Mouse (Mus musculus) Patski (cell line): ENCODE data around the gene Ubtd1. TPM values are rescaled to one million over a fixed set of nuclear protein-coding genes. Genes with fewer than 3 reads are reported as not detected.

Experiments used
- ATAC-seq: fragments of 100-300 bp; one replicate; pipeline ENCODE4 v1.8.0; 2021
- CTCF ChIA-PET: fragments of 350-600 bp; sonication (Branson Sonifier 250); formaldehyde crosslinking; loops from one replicate; lab custom pipeline; 2022; ENCODE audit warnings: inconsistent platforms; lab: Charles Lee
- POLR2A ChIA-PET: fragments of 350-600 bp; sonication (Branson Sonifier 250); formaldehyde crosslinking; loops from one replicate; lab custom pipeline; 2022; ENCODE audit warnings: antibody characterized with exemption, inconsistent platforms; lab: Charles Lee
- DNase-seq: peaks from one replicate; pipeline ENCODE4 v3.0.0-alpha.2; 2011; ENCODE audit warnings: low read depth, low spot score
- H3K27me3 ChIP-seq: fragments of 371-371 bp; one replicate; pipeline ENCODE4 v1.5.1; 2021
- CTCF ChIP-seq: fragments of 100-300 bp; IDR thresholded peaks from one replicate; pipeline ENCODE4 v1.5.1; 2021
- in situ Hi-C: fragments of 300-500 bp; cut with MboI; formaldehyde crosslinking; loops from 3 replicates; pipeline ENCODE4 v1.11.1; 2018; ENCODE audit warnings: low pct_unique_long_range_greater_than_20kb, mixed read lengths
- polyA plus RNA-seq: library from polyadenylated mRNA; unstranded; gene quantifications from one replicate; pipeline ENCODE4 v1.2.3, GENCODE M21; 2021

Gene Ubtd1
- polyA plus RNA-seq, 1 experiment from 2014 or later, result 45.0 TPM

- no peaks in the 10 kb centered on the region for H3K27me3 ChIP-seq
- no peak for TF ChIP-seq CTCF
- in situ Hi-C loops, result no loop called here
- DNase-seq (no peak), ATAC-seq (no peak)
- ChIA-PET CTCF (interaction anchor here (1.1 to 3.5 kb wide), 8 partner anchors 8 to 61 kb away, joined by 3 to 20 read pairs (median 4); no protein-coding TSS in a partner anchor), POLR2A (interaction anchor here (0.5 kb wide), 1 partner anchor 318 kb away, joined by 3 read pairs; no protein-coding TSS in a partner anchor)
Measured at GRCm38 (mm10) chr19:41973891-41974794, 7.4 kb upstream of the Ubtd1 start.

- H3K27me3 ChIP-seq, result no peaks in the 10 kb centered on the region
- DNase-seq (no peak), ATAC-seq (peak; percentile 1)
- CTCF ChIA-PET, result interaction anchor here (1.1 to 3.2 kb wide), 3 partner anchors 46 to 86 kb away, joined by 3 to 19 read pairs (median 9); partner anchors contain the start of gene Ankrd2
- POLR2A ChIA-PET, result interaction anchor here (0.6 to 1.5 kb wide), 6 partner anchors 9 to 1065 kb away, joined by 3 to 4 read pairs (median 3); no protein-coding TSS in a partner anchor
- in situ Hi-C loops, result no loop called here
- no peak for TF ChIP-seq CTCF
Measured at GRCm38 (mm10) chr19:41980422-41980818, 1.1 kb upstream of the Ubtd1 start.

GRCm38 (mm10) chr19:41980819-41981594 lies 556 bp upstream of the Ubtd1 start, which contains the start of gene Mms19:
Gene Mms19 (minus strand): TSS chr19:41981157.
- in situ Hi-C loops, result no loop called here
- no peak for TF ChIP-seq CTCF
- POLR2A ChIA-PET, result interaction anchor here (0.6 to 3.1 kb wide), 8 partner anchors 8 to 45 kb away, joined by 3 to 15 read pairs (median 4); no protein-coding TSS in a partner anchor
- ATAC-seq, result peak; percentile 82
- DNase-seq, result peak; percentile 88
- H3K27me3 ChIP-seq, result no peaks in the 10 kb centered on the region
- CTCF ChIA-PET, result interaction anchor here (1.1 to 3.5 kb wide), 6 partner anchors 38 to 86 kb away, joined by 3 to 25 read pairs (median 9); partner anchors contain the start of gene Ankrd2

GRCm38 (mm10) chr19:41981931-41982790 lies 598 bp downstream of the Ubtd1 start:
- ATAC-seq (peak; percentile 2), DNase-seq (no peak)
- no peak for TF ChIP-seq CTCF
- POLR2A ChIA-PET, result interaction anchor here (0.8 to 3.1 kb wide), 4 partner anchors 16 to 44 kb away, joined by 3 to 15 read pairs (median 5); no protein-coding TSS in a partner anchor
- no peaks in the 10 kb centered on the region for H3K27me3 ChIP-seq
- in situ Hi-C loops, result no loop called here
- CTCF ChIA-PET, result interaction anchor here (0.7 to 3.5 kb wide), 8 partner anchors 8 to 84 kb away, joined by 3 to 25 read pairs (median 6); partner anchors contain the start of gene Ankrd2

GRCm38 (mm10) chr19:41982791-41983150 lies 1.2 kb downstream of the Ubtd1 start:
- in situ Hi-C loops, result no loop called here
- ATAC-seq (no peak), DNase-seq (no peak)
- ChIA-PET POLR2A (interaction anchor here (0.8 to 3.1 kb wide), 4 partner anchors 16 to 44 kb away, joined by 3 to 15 read pairs (median 8); no protein-coding TSS in a partner anchor), CTCF (interaction anchor here (1.0 to 3.5 kb wide), 7 partner anchors 9 to 85 kb away, joined by 3 to 25 read pairs (median 6); partner anchors contain the start of gene Ankrd2)
- H3K27me3 ChIP-seq, result no peaks in the 10 kb centered on the region
- no peak for TF ChIP-seq CTCF

- in situ Hi-C loops, result loop anchor here (5.0 kb wide), 1 partner anchor 41 kb away; no protein-coding TSS in a partner anchor
- POLR2A ChIA-PET, result no interaction called here
- H3K27me3 ChIP-seq, result no peaks in the 10 kb centered on the region
- CTCF ChIA-PET, result no interaction called here
- no peak for ATAC-seq
- TF ChIP-seq CTCF, result no peak
- no peak for DNase-seq
Measured at GRCm38 (mm10) chr19:41985994-41986393, 4.4 kb downstream of the Ubtd1 start.

- POLR2A ChIA-PET, result no interaction called here
- in situ Hi-C loops, result loop anchor here (5.0 kb wide), 1 partner anchor 40 kb away; no protein-coding TSS in a partner anchor
- DNase-seq (no peak), ATAC-seq (peak; percentile 38)
- no peaks in the 10 kb centered on the region for H3K27me3 ChIP-seq
- TF ChIP-seq CTCF, result no peak
- CTCF ChIA-PET, result interaction anchor here (3.5 to 4.9 kb wide), 2 partner anchors 28 to 39 kb away, joined by 13 to 19 read pairs; no protein-coding TSS in a partner anchor
Measured at GRCm38 (mm10) chr19:41987206-41987605, 5.6 kb downstream of the Ubtd1 start.

GRCm38 (mm10) chr19:41989810-41990209 lies 8.2 kb downstream of the Ubtd1 start:
- ChIA-PET POLR2A (interaction anchor here (0.7 to 1.2 kb wide), 2 partner anchors 9 to 10 kb away, joined by 3 read pairs; no protein-coding TSS in a partner anchor), CTCF (interaction anchor here (0.7 to 4.9 kb wide), 5 partner anchors 26 to 177 kb away, joined by 3 to 19 read pairs (median 6); no protein-coding TSS in a partner anchor)
- DNase-seq (no peak), ATAC-seq (no peak)
- H3K27me3 ChIP-seq, result no peaks in the 10 kb centered on the region
- no peak for TF ChIP-seq CTCF
- in situ Hi-C loops, result loop anchor here (5.0 kb wide), 1 partner anchor 37 kb away; no protein-coding TSS in a partner anchor
